Comparison of ENCODE assay signal across 9 mouse cellular contexts in the genomic region with DNA sequence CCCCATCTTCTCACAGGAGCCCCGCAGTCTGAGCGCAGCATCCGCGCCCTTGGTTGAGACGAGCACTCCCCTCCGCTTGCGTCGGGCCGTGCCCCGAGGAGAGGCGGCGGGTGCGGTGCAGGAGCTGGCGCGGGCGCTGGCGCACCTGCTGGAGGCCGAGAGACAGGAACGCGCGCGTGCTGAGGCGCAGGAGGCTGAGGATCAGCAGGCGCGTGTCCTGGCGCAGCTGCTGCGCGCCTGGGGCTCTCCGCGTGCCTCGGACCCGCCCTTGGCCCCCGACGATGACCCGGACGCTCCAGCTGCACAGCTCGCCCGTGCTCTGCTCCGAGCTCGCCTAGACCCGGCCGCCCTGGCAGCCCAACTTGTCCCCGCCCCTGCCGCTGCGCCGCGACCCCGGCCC. TPM values are rescaled to one million over a fixed set of nuclear protein-coding genes. Genes with fewer than 3 reads are reported as not detected.
DNase-seq lines count a peak whose midpoint lies in the region; ATAC-seq lines count a peak whose summit lies in the region.
"Had no signal": no experiment of that assay in that cellular context is flagged by ENCODE, and none has a peak within 500 bp of the region (broad histone marks: within the 10 kb centered on the region; RNA-seq: fewer than 3 reads in every experiment).

No protein-coding gene starts in this region.

- no peak overlapping the region for H3K9ac ChIP-seq in limb, embryonic 12.5 days (replicated peaks)

- WGBS in limb, embryonic 12.5 days = 11% methylated on average over 31 of the region's 48 CpGs

- H3K4me3 ChIP-seq in limb, embryonic 12.5 days (replicated peaks) = peak overlapping the region; percentile 27

- H3K27me3 ChIP-seq in limb, embryonic 12.5 days = peaks cover 82% of the 10 kb centered on the region

- H3K4me1 ChIP-seq in limb, embryonic 12.5 days (replicated peaks) = 0 out of 2 replicates have a peak, but pooled peaks cover 3% of the 10 kb centered on the region

- H3K36me3 ChIP-seq in limb, embryonic 12.5 days = no peaks in the 10 kb centered on the region

- H3K4me2 ChIP-seq in limb, embryonic 12.5 days = peak overlapping the region; percentile 47

- peak; percentile 12 to 15 for DNase-seq in frontal cortex, postnatal 36 days (ENCODE audit: low spot score in 2 of 2)
- no peak for DNase-seq in frontal cortex, postnatal 10 days (ENCODE audit: low spot score in 2 of 2)
- DNase-seq in thymus, postnatal 14 days = peak; percentile 6
- no peak for DNase-seq in thymus, postnatal 36 days
- DNase-seq in retina, postnatal 1 day = peak; percentile 56
- DNase-seq in adrenal gland, postnatal 25 days = no peak

- no peak for ATAC-seq in limb, embryonic 12.5 days (ENCODE audit: insufficient number of reproducible peaks, insufficient read depth, low FRiP score, low TSS enrichment, low read depth)
- no peak for ATAC-seq in megakaryocyte-erythroid progenitor cell, adult 5-6 weeks (replicated peaks; ENCODE audit: low FRiP score, low TSS enrichment, poor library complexity, severe bottlenecking)

- H3K9me3 ChIP-seq in limb, embryonic 12.5 days = no peaks in the 10 kb centered on the region

- no peak overlapping the region for H3K27ac ChIP-seq in limb, embryonic 12.5 days

RNA-seq across cellular contexts. Expression of a gene that starts 2.4 kb away (rescaled TPM):
- 0.35 and 0.99 TPM in 2 replicates for polyA plus RNA-seq in limb, embryonic 12.5 days (2016; fragmentation: Nextera tagmentation; extraction: Ambion mirVana)
- total RNA-seq in megakaryocyte-erythroid progenitor cell, adult 5-6 weeks (2014; fragmentation: Nextera tagmentation) = not detected in 2 replicates
- not detected in 2 replicates for total RNA-seq in megakaryocyte-erythroid progenitor cell, adult 5-6 weeks (2017)
- 39.1 and 47.5 TPM in 2 replicates for total RNA-seq in adrenal gland, postnatal 25 days (2021)

RNA-seq across cellular contexts. Expression of a gene that starts 6.4 kb away (rescaled TPM):
- not detected in 2 replicates for polyA plus RNA-seq in limb, embryonic 12.5 days (2016; fragmentation: Nextera tagmentation; extraction: Ambion mirVana)
- not detected in 2 replicates for total RNA-seq in megakaryocyte-erythroid progenitor cell, adult 5-6 weeks (2014; fragmentation: Nextera tagmentation)
- not detected in 2 replicates for total RNA-seq in megakaryocyte-erythroid progenitor cell, adult 5-6 weeks (2017)
- not detected in 2 replicates for total RNA-seq in adrenal gland, postnatal 25 days (2021)

RNA-seq across cellular contexts. Expression of a gene that starts 12.7 kb away (rescaled TPM):
- polyA plus RNA-seq in limb, embryonic 12.5 days (2016; fragmentation: Nextera tagmentation; extraction: Ambion mirVana) = not detected in 2 replicates
- total RNA-seq in megakaryocyte-erythroid progenitor cell, adult 5-6 weeks (2014; fragmentation: Nextera tagmentation) = not detected in 2 replicates
- total RNA-seq in megakaryocyte-erythroid progenitor cell, adult 5-6 weeks (2017) = not detected in 2 replicates
- 1.9 TPM in 1 of 2 replicates, not detected in the other for total RNA-seq in adrenal gland, postnatal 25 days (2021)
- polyA plus RNA-seq: gonadal fat pad, adult 2 months had no signal

RNA-seq across cellular contexts. Expression of a gene that starts 14.4 kb away (rescaled TPM):
- not detected in 2 replicates for polyA plus RNA-seq in limb, embryonic 12.5 days (2016; fragmentation: Nextera tagmentation; extraction: Ambion mirVana)
- total RNA-seq in megakaryocyte-erythroid progenitor cell, adult 5-6 weeks (2014; fragmentation: Nextera tagmentation) = not detected in 2 replicates
- total RNA-seq in megakaryocyte-erythroid progenitor cell, adult 5-6 weeks (2017) = not detected in 2 replicates
- not detected in 2 replicates for total RNA-seq in adrenal gland, postnatal 25 days (2021)
- polyA plus RNA-seq: gonadal fat pad, adult 2 months had no signal

RNA-seq across cellular contexts. Expression of a gene that starts 22.9 kb away (rescaled TPM):
- polyA plus RNA-seq in limb, embryonic 12.5 days (2016; fragmentation: Nextera tagmentation; extraction: Ambion mirVana) = 153 and 159 TPM in 2 replicates
- 71.7 and 112 TPM in 2 replicates for total RNA-seq in megakaryocyte-erythroid progenitor cell, adult 5-6 weeks (2014; fragmentation: Nextera tagmentation)
- total RNA-seq in megakaryocyte-erythroid progenitor cell, adult 5-6 weeks (2017) = 61.4 and 61.5 TPM in 2 replicates
- 114 and 134 TPM in 2 replicates for total RNA-seq in adrenal gland, postnatal 25 days (2021)

Comparison
In these comparisons a context has a peak if more than half of its experiments do, and no peak if none do; other contexts are left out.
1. DNase-seq: peak in frontal cortex, postnatal 36 days (2 of 2), thymus, postnatal 14 days (single experiment) and retina, postnatal 1 day (single experiment); none in frontal cortex, postnatal 10 days (0 of 2), thymus, postnatal 36 days (0 of 2) and adrenal gland, postnatal 25 days (single experiment).
2. RNA of a gene that starts 2.4 kb away (total RNA-seq): 39.1 to 47.5 TPM in adrenal gland, postnatal 25 days; not detected in megakaryocyte-erythroid progenitor cell, adult 5-6 weeks; every median in the first group is over 10 times any median in the second.